Comparison of ENCODE assay signal across 8 mouse cellular contexts in the genomic region with DNA sequence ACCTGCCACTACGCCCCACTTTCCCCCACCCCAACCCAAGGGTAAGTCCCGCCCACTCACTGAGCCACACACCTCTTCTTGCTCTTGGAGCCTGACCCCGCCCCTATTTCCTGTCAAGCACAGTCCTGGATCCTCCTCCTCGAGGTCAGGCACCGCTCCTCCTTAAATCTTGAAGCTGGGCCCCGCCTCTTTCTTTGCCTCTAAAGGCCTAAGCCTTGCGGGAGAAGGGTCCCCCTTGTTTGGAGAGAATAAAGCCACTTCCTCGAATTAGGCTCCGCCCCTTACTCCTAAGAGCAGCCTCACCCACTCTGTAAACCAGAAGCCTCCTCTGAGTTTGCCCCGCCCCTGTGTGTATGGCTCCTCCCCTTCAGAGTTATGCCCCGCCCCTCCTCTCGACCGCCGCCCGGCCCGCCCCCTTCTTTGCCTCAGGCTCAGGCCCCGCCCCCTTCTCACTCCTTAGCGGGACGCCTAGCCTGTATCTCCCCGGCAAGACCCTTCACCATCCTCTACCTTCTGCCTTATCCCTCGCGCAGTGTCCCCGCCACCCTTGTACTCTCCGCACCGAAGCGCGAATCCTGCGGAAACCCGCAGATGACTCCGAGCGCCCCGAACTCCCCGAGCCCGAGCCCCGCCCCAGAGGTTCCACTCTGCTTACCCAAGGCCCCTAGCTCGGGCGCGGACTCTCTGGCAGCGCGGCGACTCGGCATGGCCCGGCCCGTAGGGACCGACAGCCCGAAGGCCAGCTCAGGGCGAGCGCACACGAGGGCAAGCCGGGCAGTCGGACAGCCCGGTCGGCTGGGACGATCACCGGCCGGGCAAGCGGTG. TPM values are rescaled to one million over a fixed set of nuclear protein-coding genes. Genes with fewer than 3 reads are reported as not detected.
DNase-seq lines count a peak whose midpoint lies in the region; ATAC-seq lines count a peak whose summit lies in the region.

No protein-coding gene starts in this region.

- H3K27ac ChIP-seq in hindbrain, embryonic 14.5 days, result peak overlapping the region; percentile 76

- ATAC-seq in hindbrain, embryonic 14.5 days (ENCODE audit: low FRiP score), result peak; percentile 84

- H3K36me3 ChIP-seq in hindbrain, embryonic 14.5 days (replicated peaks; ENCODE audit: control insufficient read depth, insufficient read depth), result peaks cover 17% of the 10 kb centered on the region

- H3K4me3 ChIP-seq in hindbrain, embryonic 14.5 days (replicated peaks; ENCODE audit: low read length), result peak overlapping the region; percentile 76

- H3K4me1 ChIP-seq in hindbrain, embryonic 14.5 days (replicated peaks; ENCODE audit: control insufficient read depth, insufficient read depth, low read length), result 0 out of 2 replicates have a peak, but pooled peaks cover 6% of the 10 kb centered on the region

- under 1% methylated on average over 52 of the region's 57 CpGs for WGBS in hindbrain, embryonic 14.5 days

- H3K9me3 ChIP-seq in hindbrain, embryonic 14.5 days (ENCODE audit: control insufficient read depth, low read length), result no peaks in the 10 kb centered on the region

- H3K4me2 ChIP-seq in hindbrain, embryonic 14.5 days (replicated peaks), result peak overlapping the region; percentile 96

- H3K9ac ChIP-seq in hindbrain, embryonic 14.5 days, result peak overlapping the region; percentile 60

- DNase-seq in R1 (ENCODE audit: low read depth, low spot score), result peak; percentile 100
- DNase-seq in cerebellum, postnatal 25 days, result peak; percentile 79 to 88
- peak; percentile 69 to 81 for DNase-seq in frontal cortex, postnatal 25 days (ENCODE audit: low spot score in 2 of 2)
- peak; percentile 75 for DNase-seq in hindbrain, embryonic 14.5 days (ENCODE audit: low spot score)
- DNase-seq in layer of hippocampus, postnatal 36 days, result peak; percentile 83 to 87
- peak; percentile 99 for DNase-seq in lung, postnatal 36 days
- peak; percentile 92 for DNase-seq in retina, postnatal 1 day
- DNase-seq in urinary bladder, adult 18-20 months (ENCODE audit: low spot score in 2 of 2), result peak; percentile 94 to 97

- no peaks in the 10 kb centered on the region for H3K27me3 ChIP-seq in hindbrain, embryonic 14.5 days (ENCODE audit: control insufficient read depth, insufficient read depth, low read length)

RNA-seq across cellular contexts. Expression of a gene that starts 0.5 kb away (rescaled TPM):
- 5.4 and 7.9 TPM in 2 replicates for polyA plus RNA-seq in hindbrain, embryonic 14.5 days (2014; fragmentation: Nextera tagmentation; extraction: Ambion mirVana)
- total RNA-seq in layer of hippocampus, postnatal 36 days (2021), result 10 to 100 TPM in 1 of 2 experiments, 1 to 10 TPM in 1; 7.3 to 10.2 TPM

RNA-seq across cellular contexts. Expression of a gene that starts 24.5 kb away (rescaled TPM):
- polyA plus RNA-seq in hindbrain, embryonic 14.5 days (2014; fragmentation: Nextera tagmentation; extraction: Ambion mirVana), result 41.6 and 47.6 TPM in 2 replicates
- 100 to 1,000 TPM in 1 of 2 experiments, 10 to 100 TPM in 1; 90.1 to 103 TPM for total RNA-seq in layer of hippocampus, postnatal 36 days (2021)

RNA-seq across cellular contexts. Expression of a gene that starts 36.1 kb away (rescaled TPM):
- 150 and 170 TPM in 2 replicates for polyA plus RNA-seq in hindbrain, embryonic 14.5 days (2014; fragmentation: Nextera tagmentation; extraction: Ambion mirVana)
- total RNA-seq in layer of hippocampus, postnatal 36 days (2021), result 100 to 1,000 TPM; 131 to 144 TPM

RNA-seq across cellular contexts. Expression of a gene that starts 49.0 kb away (rescaled TPM):
- not detected in 2 replicates for polyA plus RNA-seq in hindbrain, embryonic 14.5 days (2014; fragmentation: Nextera tagmentation; extraction: Ambion mirVana)
- total RNA-seq in layer of hippocampus, postnatal 36 days (2021), result not detected

RNA-seq across cellular contexts. Expression of a gene that starts 51.4 kb away (rescaled TPM):
- polyA plus RNA-seq in hindbrain, embryonic 14.5 days (2014; fragmentation: Nextera tagmentation; extraction: Ambion mirVana), result 141 and 157 TPM in 2 replicates
- total RNA-seq in layer of hippocampus, postnatal 36 days (2021), result 10 to 100 TPM; 44.2 to 46.1 TPM

Comparison
In these comparisons a context has a peak if more than half of its experiments do, and no peak if none do; other contexts are left out.
1. Peak in every context shown above with its lines: DNase-seq, ATAC-seq, H3K4me3 ChIP-seq and H3K27ac ChIP-seq.